Mouse (Mus musculus): ENCODE measurements around the gene Trp53rka.

- TF ChIP-seq CTCF (IDR thresholded peaks at IDR 0.05; ENCODE audit: borderline replicate concordance, insufficient read depth, low read length) (peak; percentile 97), POLR2A (IDR thresholded peaks at IDR 0.05; ENCODE audit: low read depth, low read length) (no peak)
These were observed 6.1 kb downstream of the Trp53rka start for GRCm38 (mm10) chr2:165486881-165487535.
